Mouse (Mus musculus) lung, postnatal 25 days (tissue): ENCODE results near the gene Emid1.
"Not testable (repeated sequence)": the region's sequence is repeated elsewhere in the genome, so short reads cannot be mapped to it uniquely, and the experiment has no call there.

Experiments used
- DNase-seq: peaks from one replicate; pipeline ENCODE4 v3.0.0; 2022; ENCODE audit warnings: low spot score

The Emid1 gene

DNA sequence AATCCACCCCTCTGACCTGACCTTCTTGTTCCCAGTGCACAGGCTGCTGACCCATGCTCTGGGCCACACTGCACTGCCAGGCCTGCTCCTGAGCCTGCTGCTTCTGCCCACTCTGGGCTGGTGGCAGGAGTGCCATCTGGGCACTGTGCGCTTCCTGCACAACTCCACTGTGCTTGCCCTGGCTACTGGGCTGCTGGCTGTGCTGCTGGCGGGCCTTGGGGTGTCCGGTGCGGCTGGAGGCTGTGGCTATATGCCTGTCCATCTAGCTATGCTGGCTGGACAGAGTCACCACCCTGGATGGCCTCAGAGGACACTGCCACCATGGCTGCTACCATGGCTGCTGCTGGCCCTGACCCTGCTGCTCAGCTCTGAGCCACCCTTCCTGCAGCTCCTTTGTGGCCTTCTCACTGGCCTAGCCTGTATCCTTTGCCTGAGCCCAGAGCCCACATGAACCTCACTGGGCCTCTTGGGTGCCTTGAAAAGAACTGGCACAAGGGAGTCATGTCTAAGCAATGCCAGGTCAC is 48.0 kb downstream of the Emid1 start:
- no peak for DNase-seq

DNA sequence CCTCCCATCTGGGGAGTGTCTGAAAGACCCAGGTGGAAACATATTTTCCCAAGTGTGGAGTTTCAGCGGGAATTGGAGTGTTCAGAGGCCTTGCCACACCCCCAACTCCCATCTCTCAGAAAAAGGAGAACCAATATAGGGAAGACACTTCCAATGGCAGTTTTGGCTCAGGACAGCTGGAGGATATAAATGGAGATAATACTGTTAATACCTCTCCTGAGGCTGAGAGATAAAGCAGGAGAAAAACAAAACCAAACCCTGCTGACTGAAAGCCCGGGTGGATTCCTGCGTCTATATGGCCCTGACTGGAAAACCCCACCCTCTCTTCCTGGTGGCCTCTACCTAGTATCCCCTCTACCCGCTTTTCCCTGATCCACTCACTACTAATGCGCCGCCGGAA is 49.7 kb downstream of the Emid1 start:
- DNase-seq = no peak

DNA sequence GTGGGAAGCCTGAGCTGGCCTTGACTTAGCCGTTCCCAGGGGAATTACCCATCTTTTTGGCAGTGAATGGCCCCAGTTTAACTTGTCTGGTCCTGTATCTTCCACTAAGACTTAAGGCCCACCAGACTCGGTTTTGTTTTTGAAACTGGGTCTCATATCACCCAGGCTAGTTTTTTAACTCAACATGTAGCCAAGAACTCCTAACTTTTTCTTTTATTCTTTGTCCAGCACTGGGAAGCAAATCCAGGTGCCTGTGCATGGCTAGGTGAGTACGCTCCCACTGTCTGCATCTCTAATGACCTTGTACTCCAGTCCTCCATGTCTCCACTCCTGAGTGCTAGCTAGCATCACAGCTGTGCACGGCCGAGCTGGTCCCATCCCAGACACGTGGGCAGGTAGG is 50.4 kb downstream of the Emid1 start:
- no peak for DNase-seq

DNA sequence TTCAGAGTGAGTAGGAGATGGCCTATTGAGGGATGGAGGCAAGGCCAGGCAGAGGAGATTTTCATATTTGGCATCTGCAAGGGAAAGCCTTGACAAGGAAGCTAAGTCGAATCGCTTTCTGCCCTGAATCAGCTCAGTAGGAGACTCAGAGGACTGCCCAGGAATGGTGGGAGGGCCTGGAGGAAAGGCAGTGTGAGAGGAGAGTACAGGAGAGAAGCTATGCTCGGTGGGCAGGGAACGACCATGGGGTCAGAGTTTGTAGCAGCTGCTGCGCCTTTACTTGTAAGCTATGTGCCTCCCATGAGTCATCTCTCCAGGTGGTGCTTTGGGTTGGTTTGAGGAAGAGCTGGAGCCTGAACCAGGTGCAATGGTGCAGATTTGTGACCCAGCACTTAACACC is 51.3 kb downstream of the Emid1 start:
- no peak for DNase-seq

DNA sequence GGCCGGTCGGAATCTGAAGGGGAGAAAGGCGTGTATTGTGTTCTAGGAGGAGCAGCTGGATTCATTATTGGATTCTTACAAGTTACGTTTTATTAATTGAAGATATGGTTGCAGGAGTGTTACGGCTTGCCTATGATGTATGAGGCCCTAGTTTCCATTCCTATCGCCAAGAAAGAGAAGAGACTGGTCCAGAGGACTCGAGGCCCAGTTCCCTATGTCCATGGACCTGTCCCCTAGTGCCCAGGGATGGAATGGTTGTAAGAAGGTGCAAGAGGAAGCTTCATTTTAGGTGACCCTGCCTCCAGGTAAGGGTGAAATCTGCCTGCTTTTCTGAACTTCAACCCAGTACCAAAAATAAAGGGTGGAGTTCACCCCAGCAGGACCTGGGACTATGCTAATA is 51.8 kb downstream of the Emid1 start:
- DNase-seq = no peak

DNA sequence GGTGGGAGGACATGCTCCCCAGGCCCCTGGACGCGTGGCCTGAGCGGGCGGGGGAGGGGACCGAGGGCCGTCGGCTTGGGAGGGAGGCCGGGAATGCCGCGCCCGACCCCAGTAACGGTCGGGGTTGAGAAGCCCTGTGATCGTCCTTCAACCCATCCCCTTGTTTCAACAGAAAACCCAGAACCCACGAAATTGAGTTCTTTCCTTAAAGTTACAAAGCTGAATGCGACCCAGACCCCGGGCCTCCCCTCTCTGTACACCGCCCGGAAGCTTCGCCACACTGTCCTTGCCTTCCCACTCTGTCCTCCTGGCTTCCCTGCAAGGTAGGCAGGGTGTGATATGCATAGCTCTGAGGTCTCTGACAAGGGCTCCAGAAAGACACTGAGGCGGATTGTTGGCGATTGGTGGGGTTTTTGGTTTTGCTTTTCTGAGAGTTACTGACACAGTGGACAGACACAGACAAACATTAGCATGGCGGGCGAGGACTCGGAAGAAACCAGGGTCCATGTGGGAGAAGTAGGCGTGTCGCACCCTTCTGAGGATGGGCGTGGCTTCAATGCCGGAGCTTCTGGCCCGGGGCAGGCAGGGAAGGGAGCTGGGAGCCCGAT is 52.4 kb downstream of the Emid1 start:
- peak; percentile 88 for DNase-seq

DNA sequence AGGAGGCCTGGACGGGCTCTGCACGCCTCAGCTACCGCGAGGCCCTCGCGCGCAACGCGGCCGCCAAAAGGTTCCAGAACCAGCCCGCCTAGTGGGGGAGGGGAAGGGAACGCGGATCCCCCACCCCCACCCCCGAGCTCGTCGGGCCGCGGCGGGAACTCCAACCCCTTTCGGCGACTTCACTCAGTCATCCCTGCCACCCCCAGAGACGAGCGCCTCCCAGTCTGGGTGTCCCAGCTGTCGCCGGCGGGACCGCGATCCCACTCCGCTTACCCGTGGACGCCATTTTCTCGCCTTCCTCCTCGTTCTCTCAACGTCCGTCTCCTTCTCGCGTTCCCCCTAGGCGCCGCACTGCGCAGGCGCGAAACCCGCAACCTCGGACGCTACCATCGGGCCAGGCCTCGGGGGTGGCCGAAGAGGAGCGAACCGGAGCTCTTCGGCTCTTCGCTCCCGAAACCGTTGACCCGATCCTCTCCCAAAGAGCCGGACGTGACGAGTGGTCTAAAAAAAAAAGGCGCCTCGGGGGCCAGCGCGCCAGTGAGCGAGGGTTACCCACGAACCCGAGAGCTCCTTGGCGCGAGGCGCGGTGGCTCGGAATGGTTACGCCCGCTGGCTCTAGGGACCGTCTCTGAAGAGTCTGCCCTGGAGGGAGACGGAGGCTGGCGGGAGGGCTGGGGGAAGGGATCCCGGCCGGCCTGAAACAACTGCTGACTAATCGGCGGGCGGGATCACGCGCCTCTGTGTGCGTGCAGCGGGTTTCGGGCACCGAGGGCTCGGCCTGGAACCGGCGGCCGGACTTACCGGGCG is 53.1 kb downstream of the Emid1 start, which contains the start of the genes Rhbdd3 and Ewsr1:
TSS of gene Rhbdd3 (plus strand) at position 191 of the 807 bp plus-strand sequence.
TSS of gene Ewsr1 (minus strand) at position 531 of the 807 bp plus-strand sequence.
- DNase-seq = peak; percentile 96

DNA sequence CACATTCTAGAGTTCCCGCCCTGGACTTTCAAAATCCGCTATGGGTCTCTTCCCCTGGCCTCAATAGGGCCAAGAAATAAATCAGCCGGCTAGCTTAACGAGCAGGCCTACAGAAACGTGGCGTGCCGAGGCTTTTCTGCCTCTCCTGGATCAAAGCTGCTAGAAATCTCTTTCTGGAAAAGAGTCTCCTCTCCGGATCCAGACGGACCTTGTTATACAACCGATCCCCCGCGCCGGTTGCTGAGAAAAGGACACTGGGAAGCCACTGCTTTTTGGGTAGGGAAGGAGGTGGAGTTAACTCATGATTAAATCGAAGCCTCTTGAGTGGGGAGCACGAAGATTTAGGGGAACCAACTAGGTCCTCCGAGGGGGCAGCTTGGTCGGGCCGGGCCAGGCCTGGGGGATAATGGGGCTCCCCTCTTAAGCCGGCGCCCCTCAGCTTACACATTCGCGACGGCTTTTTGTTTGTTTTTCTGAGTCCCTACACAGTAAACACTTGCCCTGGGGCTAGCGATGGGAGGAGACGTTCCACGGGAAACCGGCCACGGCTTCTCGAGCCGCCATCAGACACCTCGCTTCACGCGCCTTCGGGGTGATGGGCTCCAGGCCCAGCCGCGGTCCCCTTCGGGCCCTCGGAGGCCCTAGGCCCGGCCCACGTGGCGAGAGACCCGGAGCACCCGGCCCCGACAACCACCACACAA is 53.9 kb downstream of the Emid1 start:
- DNase-seq = peak; percentile 42

DNA sequence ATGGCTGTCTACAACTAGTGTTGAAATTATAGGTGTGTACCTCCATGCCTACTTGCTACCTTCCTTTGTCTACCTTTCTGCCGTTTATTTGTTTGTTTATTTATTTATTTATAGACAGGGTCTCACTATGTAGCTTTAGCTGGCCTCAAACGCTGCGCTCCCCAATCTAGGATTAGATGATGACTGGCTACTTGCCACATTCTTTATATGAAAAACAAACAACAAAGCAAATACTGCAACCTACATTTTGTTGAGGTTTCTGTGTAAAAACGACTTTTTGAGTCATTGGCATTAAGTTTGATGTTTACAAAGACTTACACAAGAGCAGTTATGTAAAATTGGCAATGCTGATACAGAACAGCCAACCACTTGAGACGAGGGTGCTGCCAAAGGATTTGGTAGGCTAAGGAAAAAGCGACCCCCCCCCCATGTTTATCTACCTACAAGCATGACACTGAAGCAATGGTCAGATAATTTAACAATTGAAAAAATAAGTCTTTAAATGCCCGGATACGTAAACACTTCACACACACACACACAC is 55.5 kb downstream of the Emid1 start:
- no peak for DNase-seq

DNA sequence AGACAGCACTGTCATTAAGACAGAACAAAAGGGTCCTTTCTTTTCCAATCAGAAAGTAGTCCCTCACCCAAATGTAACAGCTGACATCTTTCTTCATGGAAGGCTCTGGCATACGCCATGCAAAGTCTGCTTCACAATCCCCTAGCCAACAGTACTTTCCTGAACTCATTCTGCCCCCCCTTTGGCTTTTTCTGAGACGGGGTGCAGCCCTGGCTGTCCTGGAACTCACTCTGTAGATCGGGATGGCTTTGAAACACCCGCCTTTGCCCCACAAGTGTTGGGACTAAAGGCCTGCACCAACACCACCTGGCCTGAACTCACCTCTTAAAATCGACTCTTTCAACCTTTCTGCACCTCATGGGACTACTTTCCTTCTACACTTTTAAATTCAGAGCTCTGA is 56.2 kb downstream of the Emid1 start:
- DNase-seq = no peak

DNA sequence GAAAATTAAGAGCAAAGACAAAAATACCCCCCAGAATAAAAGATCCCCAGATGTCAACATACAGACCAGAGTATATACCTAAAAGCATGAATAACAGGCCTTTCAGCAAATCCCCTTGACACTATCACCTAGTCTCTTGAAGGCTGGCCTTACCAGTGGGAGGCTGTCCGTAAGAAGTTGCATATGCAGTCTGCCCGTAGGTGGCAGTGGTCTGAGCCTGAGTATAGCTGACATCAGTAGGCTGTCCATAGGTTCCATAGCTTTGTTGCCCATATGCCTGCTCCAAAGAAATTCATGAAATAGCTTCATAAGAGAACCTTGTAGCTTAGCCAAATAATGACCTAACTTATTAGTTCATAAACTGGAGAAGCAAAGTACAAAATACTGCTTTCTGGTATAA is 60.4 kb downstream of the Emid1 start:
- peak; percentile 14 for DNase-seq

DNA sequence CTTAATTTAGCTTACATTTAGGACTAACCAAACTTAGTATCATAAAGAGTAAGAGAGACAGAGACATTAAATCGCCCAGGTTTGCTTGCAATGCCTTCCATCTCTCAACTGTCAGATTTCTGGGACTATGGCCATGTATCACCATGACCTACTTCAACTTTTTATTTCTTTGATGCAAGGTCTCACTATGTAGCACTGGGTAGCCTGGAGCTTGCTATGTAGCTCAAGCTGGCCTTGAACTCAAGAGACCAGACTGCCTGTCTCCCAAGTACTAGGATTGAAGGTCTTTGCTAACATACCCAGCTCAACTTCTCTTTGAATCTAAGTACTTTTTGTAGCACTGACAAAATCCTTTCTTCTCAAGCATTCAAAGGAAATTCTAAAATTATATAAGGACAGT is 62.9 kb downstream of the Emid1 start:
- no peak for DNase-seq

DNA sequence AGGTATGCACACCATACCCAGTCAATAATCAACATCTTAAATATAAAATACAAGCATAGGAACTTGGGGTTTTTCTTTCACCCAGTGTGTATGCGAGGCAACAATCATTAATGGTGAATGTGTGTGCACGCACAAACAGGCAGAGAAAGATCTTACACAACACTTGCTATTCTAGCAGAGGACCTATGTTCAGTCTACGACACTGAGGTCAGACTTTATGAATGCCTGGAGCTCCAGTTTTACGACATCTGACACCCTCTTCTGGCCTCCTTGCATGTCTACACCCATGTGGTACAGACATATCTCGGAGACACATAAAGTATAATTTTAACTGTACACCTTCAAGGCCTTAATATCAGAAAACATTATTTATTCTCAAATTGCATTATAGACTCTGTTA is 75.2 kb downstream of the Emid1 start:
- DNase-seq = not testable (repeated sequence)

DNA sequence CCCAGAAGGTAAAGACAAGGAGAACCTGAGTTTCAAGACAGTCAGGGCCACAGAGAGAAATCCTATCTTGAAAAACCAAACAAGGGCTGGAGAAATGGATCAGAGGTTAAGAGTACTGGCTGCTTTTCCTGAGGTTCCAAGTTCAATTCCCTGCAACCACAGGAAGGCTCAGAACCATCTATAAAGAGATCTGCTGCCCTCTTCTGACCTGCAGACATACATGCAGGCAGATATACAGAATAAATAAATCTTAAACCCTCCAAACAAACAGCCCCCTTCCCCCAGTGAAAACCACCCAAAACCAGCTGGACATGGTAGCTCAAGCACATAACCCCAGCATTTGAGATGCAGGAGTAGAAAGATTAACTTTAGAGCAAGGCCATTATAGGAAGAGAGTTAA is 76.3 kb downstream of the Emid1 start:
- DNase-seq = no peak

DNA sequence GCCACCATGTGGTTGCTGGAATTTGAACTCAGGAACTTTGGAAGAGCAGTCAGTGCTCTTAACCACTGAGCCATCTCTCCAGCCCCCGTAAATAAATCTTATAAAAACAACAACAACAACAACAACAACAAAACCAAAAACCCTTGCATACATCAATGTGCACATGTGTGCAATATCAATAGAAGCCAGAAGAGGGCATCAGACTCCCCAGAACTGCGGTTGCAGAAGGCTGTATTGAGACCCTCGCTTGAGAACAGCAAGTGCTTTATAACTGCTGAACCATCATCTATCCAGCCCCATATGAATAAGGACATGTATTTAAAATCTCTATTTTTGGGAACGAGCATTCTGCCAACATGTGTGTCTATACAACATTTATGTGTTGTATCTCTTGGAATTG is 77.2 kb downstream of the Emid1 start:
- DNase-seq = peak; percentile 17

DNA sequence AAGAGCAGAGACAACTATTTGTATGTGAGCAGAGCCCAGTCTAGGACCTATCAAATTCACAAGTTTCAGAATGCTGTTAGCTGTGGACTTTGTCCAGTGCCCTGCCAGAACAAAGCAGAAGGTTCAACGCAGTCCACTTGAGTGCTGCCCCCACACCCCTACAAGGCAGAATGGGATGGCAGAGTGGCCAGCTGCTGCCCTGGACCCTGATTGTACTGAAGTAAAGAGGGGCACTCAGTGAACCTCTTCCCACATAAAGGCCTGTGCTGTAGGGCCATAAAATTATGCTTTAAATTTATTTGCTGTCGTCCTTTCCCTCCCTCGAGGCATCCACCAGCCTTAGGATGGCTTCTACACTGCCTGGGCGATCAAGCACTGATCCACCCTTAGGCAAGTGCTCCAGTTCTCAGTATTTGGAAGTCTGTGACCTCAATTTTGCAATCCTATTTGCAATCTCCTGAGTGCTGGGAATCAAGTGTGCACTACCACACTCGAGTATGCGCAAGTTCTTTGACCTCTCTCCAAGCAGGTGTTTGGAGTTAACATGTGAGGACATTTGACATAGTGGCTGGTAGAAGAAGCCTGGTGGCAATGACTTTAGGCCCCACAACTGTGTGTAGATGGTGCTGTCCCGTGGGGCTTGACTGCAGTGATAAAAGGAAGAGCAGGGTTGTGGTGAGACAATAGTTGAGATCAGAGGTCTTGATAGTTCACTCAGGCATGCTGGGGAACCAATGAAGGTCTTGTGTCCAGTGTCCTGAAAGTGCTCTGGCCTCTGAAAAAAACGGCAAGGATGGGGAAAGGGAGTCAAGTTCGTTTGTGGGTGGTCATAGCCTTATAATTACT is 83.7 kb downstream of the Emid1 start:
- DNase-seq = peak; percentile 73

DNA sequence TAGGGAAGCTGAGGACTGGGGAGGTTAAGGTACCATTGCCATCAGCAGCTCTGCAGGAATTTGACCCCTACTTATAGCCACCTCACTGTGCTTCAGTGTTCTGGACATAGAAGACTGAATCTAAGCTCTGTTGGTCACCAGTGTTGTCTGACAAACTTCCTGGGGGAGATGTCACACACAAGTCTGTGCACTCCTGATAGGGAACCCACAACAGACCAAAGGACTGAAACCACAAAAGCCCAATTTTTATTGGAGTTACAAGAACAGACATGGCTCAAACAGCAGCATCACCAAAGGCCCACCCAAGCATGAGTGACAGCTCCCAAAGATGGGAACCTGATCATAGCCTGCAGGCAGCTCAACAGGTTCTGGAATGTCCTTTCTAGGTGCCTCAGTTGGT is 85.0 kb downstream of the Emid1 start:
- DNase-seq = no peak

DNA sequence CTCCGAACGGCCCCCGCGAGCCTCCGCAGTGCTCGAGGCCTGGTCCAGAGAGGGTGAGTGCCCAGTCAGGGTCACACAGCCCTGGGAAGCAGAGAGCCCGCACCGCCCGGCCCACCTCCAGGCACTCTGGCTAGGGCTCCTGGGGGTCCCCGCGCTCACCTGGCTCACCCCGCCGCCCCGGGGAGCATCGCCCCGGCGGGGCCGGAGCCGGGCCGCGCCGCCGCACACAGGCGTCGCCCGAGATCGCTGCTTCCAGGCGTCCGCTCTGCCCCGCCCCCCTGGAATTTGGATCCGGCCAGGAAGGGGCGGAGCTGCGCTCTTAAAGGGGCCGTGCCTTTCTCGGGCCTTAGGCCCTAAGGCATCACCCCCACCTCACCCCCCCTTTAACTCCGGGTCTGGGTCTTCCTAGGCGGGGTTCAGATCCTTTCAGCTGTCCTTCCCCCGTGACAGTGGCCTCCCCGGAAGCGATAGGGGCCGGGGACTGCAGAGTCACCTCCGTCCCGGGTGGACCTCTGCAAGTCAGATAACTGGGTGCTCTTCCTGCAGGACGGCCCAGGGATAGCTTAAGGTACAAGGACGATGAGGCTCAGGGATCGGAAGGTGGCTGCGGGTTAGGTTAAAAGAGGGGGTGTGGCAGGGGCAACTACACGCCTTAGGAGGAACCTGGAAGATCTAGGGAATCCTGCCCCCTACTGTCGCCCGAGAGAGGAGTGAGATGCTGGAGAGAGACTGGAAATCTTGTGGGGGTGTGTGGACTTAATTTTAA is 86.8 kb downstream of the Emid1 start, which contains the start of gene Gas2l1:
TSS of gene Gas2l1 (minus strand) at position 272 of the 766 bp plus-strand sequence.
- peak; percentile 90 for DNase-seq

DNA sequence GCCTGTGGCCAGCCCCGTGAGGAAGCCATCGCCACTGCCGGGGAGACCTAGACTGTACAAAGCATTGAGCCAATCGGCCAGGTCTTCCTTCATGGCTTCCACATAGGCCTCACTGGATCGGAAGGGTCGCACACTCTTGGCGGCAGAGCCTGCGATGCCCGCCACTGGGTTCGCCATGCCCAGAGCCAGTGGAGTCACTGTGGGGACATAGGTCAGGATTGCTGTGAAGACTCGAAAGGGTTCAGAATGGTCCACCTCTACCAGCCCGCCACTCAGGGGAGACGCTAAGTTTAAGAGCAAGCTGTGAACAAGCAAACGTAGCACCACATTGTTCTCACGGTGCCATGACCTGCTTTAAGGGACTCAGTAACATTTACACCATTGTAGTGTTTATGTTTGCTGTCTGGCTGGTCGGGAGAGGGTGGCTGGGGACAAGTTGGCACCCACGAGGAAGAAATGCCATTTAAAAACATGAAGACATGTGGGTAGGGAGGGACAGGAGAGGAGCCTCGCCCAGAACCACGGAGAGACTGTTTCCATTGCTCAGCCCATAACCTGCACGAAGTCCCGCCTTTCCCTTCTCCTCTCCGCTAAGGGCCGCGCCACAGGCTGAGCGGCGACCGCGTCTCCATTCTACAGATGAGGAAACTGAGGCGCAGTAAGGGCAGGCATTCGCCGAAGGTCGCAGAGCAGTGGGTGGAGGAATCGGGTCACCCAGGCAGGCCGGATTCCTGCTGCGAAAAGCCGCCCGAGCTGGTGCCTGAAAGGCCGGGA is 87.6 kb downstream of the Emid1 start:
- peak; percentile 16 for DNase-seq
